Mouse (Mus musculus) adipocyte (in vitro differentiated cells): Measurements from ENCODE around the gene Capn15.

Experiments used
- DNase-seq: peaks from one replicate; pipeline ENCODE4 v3.0.0-alpha.2; 2016; ENCODE audit warnings: low spot score

Capn15 gene

GRCm38 (mm10) chr17:25954671-25955070, 30.9 kb downstream of the Capn15 start:
- no peak for DNase-seq

GRCm38 (mm10) chr17:25953161-25953560, 32.4 kb downstream of the Capn15 start:
- DNase-seq, result peak; percentile 59

GRCm38 (mm10) chr17:25951803-25952623, 33.6 kb downstream of the Capn15 start, which contains the start of gene A930017K11Rik:
Gene A930017K11Rik (minus strand): TSS chr17:25952565.
- DNase-seq, result no peak

- no peak for DNase-seq
These were observed 34.3 kb downstream of the Capn15 start for GRCm38 (mm10) chr17:25951225-25951802.

- DNase-seq, result no peak
These were observed 34.9 kb downstream of the Capn15 start for GRCm38 (mm10) chr17:25950706-25951105.

GRCm38 (mm10) chr17:25949981-25950380, 35.6 kb downstream of the Capn15 start:
- no peak for DNase-seq

GRCm38 (mm10) chr17:25948051-25948450, 37.5 kb downstream of the Capn15 start:
- no peak for DNase-seq

- DNase-seq, result no peak
These were observed 38.0 kb downstream of the Capn15 start for GRCm38 (mm10) chr17:25947576-25947975.

GRCm38 (mm10) chr17:25946891-25947290, 38.7 kb downstream of the Capn15 start:
- DNase-seq, result no peak

GRCm38 (mm10) chr17:25946349-25946748, 39.2 kb downstream of the Capn15 start:
- no peak for DNase-seq

- DNase-seq, result no peak
These were observed 40.0 kb downstream of the Capn15 start for GRCm38 (mm10) chr17:25945517-25946155.

GRCm38 (mm10) chr17:25944366-25945163, 41.0 kb downstream of the Capn15 start, which contains the start of the genes Pigq and Nhlrc4:
Gene Pigq (minus strand): TSS chr17:25944936.
Gene Nhlrc4 (minus strand): TSS chr17:25944961.
- DNase-seq, result no peak

- no peak for DNase-seq
These were observed 41.8 kb downstream of the Capn15 start for GRCm38 (mm10) chr17:25943769-25944168.

- DNase-seq, result no peak
These were observed 42.4 kb downstream of the Capn15 start for GRCm38 (mm10) chr17:25943221-25943620.

GRCm38 (mm10) chr17:25942597-25943151, 42.9 kb downstream of the Capn15 start:
- DNase-seq, result no peak

GRCm38 (mm10) chr17:25941511-25942241, 43.9 kb downstream of the Capn15 start:
- peak; percentile 74 for DNase-seq

- peak; percentile 92 for DNase-seq
These were observed 51.1 kb downstream of the Capn15 start for GRCm38 (mm10) chr17:25934526-25934925.

- DNase-seq, result peak; percentile 98
These were observed 60.2 kb downstream of the Capn15 start for GRCm38 (mm10) chr17:25925348-25925747.

- DNase-seq, result peak; percentile 45
These were observed 63.5 kb downstream of the Capn15 start for GRCm38 (mm10) chr17:25922120-25922519.

- peak; percentile 100 for DNase-seq
These were observed 65.6 kb downstream of the Capn15 start for GRCm38 (mm10) chr17:25919786-25920642.
